Mouse (Mus musculus) heart, postnatal 4 days (tissue): ENCODE measurements around the gene Tex264. TPM values are rescaled to one million over a fixed set of nuclear protein-coding genes. Genes with fewer than 3 reads are reported as not detected.

Experiments used
- total RNA-seq, 2 experiments: library from RNA; stranded (reverse); gene quantifications; 2 replicates each; pipeline ENCODE4 v1.2.3; 2021

Tex264 gene
- total RNA-seq, 2 experiments from 2014 or later: 31.0 to 38.0 TPM

Other genes starting within 250 kb of the Tex264 start
- 10 to 100 TPM; 20.5 to 20.6 TPM for gene Acy1, start 247.6 kb downstream of the Tex264 start, total RNA-seq
- 1 to 10 TPM; 4.5 to 5.0 TPM for gene Abhd14b, start 238.5 kb downstream of the Tex264 start, total RNA-seq
- gene Abhd14a, start 238.2 kb downstream of the Tex264 start, total RNA-seq: 10 to 100 TPM; 23.7 to 26.1 TPM
- 100 to 1,000 TPM in 1 of 2 experiments, 10 to 100 TPM in 1; 96.8 to 101 TPM for gene Pcbp4, start 232.6 kb downstream of the Tex264 start, total RNA-seq
- under 1 TPM in 1 of 2 experiments, not detected in 1; 0.14 TPM for gene Gpr62, start 220.0 kb downstream of the Tex264 start, total RNA-seq
- 10 to 100 TPM; 21.3 to 23.3 TPM for gene Rrp9, start 210.0 kb downstream of the Tex264 start, total RNA-seq
- gene Parp3, start 209.0 kb downstream of the Tex264 start, total RNA-seq: 1 to 10 TPM; 7.5 to 8.3 TPM
- gene Iqcf1, start 186.0 kb downstream of the Tex264 start, total RNA-seq: not detected
- gene Iqcf5, start 171.4 kb downstream of the Tex264 start, total RNA-seq: not detected
- gene Iqcf3, start 124.3 kb downstream of the Tex264 start, total RNA-seq: not detected
- not detected for gene Iqcf4, start 114.9 kb downstream of the Tex264 start, total RNA-seq
- not detected for gene Iqcf6, start 59.3 kb downstream of the Tex264 start, total RNA-seq
- not detected for gene Grm2, start 29.8 kb downstream of the Tex264 start, total RNA-seq
- 10 to 100 TPM; 17.8 to 18.2 TPM for gene Rad54l2, start 103.3 kb upstream of the Tex264 start, total RNA-seq
- gene Dcaf1, start 135.9 kb upstream of the Tex264 start, total RNA-seq: 10 to 100 TPM; 28.8 to 29.5 TPM
- gene Rbm15b, start 201.5 kb upstream of the Tex264 start, total RNA-seq: 10 to 100 TPM; 21.6 to 26.1 TPM
- 100 to 1,000 TPM; 137 to 160 TPM for gene Manf, start 206.1 kb upstream of the Tex264 start, total RNA-seq